Mouse (Mus musculus): ENCODE results near the gene Mapk8ip3. TPM values are rescaled to one million over a fixed set of nuclear protein-coding genes. Genes with fewer than 3 reads are reported as not detected.

The Mapk8ip3 gene
- polyA plus RNA-seq, 1 experiment from 2014 or later: 38.3 TPM

DNA sequence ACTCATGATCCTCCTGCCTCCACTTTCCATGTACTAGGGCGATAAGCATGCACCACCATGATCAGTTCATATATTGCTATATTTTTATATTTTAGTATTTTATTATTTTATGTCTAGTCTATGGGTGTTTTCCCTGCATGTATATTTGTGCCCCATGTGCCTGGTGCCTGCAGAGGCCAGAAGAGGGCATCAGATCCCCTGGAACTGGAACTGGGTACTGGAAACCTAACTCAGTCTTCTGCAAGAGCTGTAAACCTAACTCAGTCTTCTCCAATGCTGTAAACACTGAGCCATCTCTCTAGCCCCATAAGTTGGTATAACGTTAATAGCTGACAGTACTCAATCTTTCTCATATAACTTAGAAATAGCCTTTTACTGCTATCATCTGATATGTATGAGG, 94.1 kb downstream of the Mapk8ip3 start:
- no peak overlapping the region for H3K27ac ChIP-seq (replicated peaks)
- no peaks in the 10 kb centered on the region for H3K9me3 ChIP-seq (replicated peaks)
- H3K9ac ChIP-seq: no peak overlapping the region
- H3K4me2 ChIP-seq (replicated peaks): no peak overlapping the region
- peaks cover 12% of the 10 kb centered on the region for H3K27me3 ChIP-seq
- ATAC-seq (ENCODE audit: insufficient number of reproducible peaks, low FRiP score, low TSS enrichment, low read depth): no peak
- no peaks in the 10 kb centered on the region for H3K4me1 ChIP-seq
- no peaks in the 10 kb centered on the region for H3K36me3 ChIP-seq
- WGBS: 58% methylated on average over 2 of the region's 2 CpGs
- H3K4me3 ChIP-seq (replicated peaks): no peak overlapping the region

Other genes with a start within 250 kb of the Mapk8ip3 start
- 2.0 and 2.9 TPM in 2 replicates for gene Syngr3, start 247.0 kb downstream of the Mapk8ip3 start, polyA plus RNA-seq (2015; fragmentation: Nextera tagmentation; extraction: Ambion mirVana)
- gene Gfer, start 240.8 kb downstream of the Mapk8ip3 start, polyA plus RNA-seq (2015; fragmentation: Nextera tagmentation; extraction: Ambion mirVana): 33.1 and 35.2 TPM in 2 replicates
- 3.8 and 5.8 TPM in 2 replicates for gene Noxo1, start 240.7 kb downstream of the Mapk8ip3 start, polyA plus RNA-seq (2015; fragmentation: Nextera tagmentation; extraction: Ambion mirVana)
- 61.3 and 63.4 TPM in 2 replicates for gene Tbl3, start 229.3 kb downstream of the Mapk8ip3 start, polyA plus RNA-seq (2015; fragmentation: Nextera tagmentation; extraction: Ambion mirVana)
- 0.16 and 0.24 TPM in 2 replicates for gene Rnf151, start 218.9 kb downstream of the Mapk8ip3 start, polyA plus RNA-seq (2015; fragmentation: Nextera tagmentation; extraction: Ambion mirVana)
- 1,508 and 1,594 TPM in 2 replicates for gene Rps2, start 218.9 kb downstream of the Mapk8ip3 start, polyA plus RNA-seq (2015; fragmentation: Nextera tagmentation; extraction: Ambion mirVana)
- gene Ndufb10, start 212.5 kb downstream of the Mapk8ip3 start, polyA plus RNA-seq (2015; fragmentation: Nextera tagmentation; extraction: Ambion mirVana): 223 and 227 TPM in 2 replicates
- gene Rpl3l, start 209.2 kb downstream of the Mapk8ip3 start, polyA plus RNA-seq (2015; fragmentation: Nextera tagmentation; extraction: Ambion mirVana): not detected in 2 replicates
- gene Msrb1, start 200.3 kb downstream of the Mapk8ip3 start, polyA plus RNA-seq (2015; fragmentation: Nextera tagmentation; extraction: Ambion mirVana): 26.6 and 27.9 TPM in 2 replicates
- 26.4 and 30.4 TPM in 2 replicates for gene Hs3st6, start 184.0 kb downstream of the Mapk8ip3 start, polyA plus RNA-seq (2015; fragmentation: Nextera tagmentation; extraction: Ambion mirVana)
- gene Meiob, start 132.7 kb downstream of the Mapk8ip3 start, polyA plus RNA-seq (2015; fragmentation: Nextera tagmentation; extraction: Ambion mirVana): 0.09 and 0.16 TPM in 2 replicates
- 47.0 and 47.3 TPM in 2 replicates for gene Hagh, start 96.8 kb downstream of the Mapk8ip3 start, polyA plus RNA-seq (2015; fragmentation: Nextera tagmentation; extraction: Ambion mirVana)
- gene Fahd1, start 86.6 kb downstream of the Mapk8ip3 start, polyA plus RNA-seq (2015; fragmentation: Nextera tagmentation; extraction: Ambion mirVana): 19.1 and 19.8 TPM in 2 replicates
- 0.43 and 1.1 TPM in 2 replicates for gene Igfals, start 71.0 kb downstream of the Mapk8ip3 start, polyA plus RNA-seq (2015; fragmentation: Nextera tagmentation; extraction: Ambion mirVana)
- gene Nubp2, start 50.6 kb downstream of the Mapk8ip3 start, polyA plus RNA-seq (2015; fragmentation: Nextera tagmentation; extraction: Ambion mirVana): 48.9 and 49.6 TPM in 2 replicates
- gene Spsb3, start 50.3 kb downstream of the Mapk8ip3 start, polyA plus RNA-seq (2015; fragmentation: Nextera tagmentation; extraction: Ambion mirVana): 43.5 and 45.3 TPM in 2 replicates
- 28.5 and 32.6 TPM in 2 replicates for gene Eme2, start 41.9 kb downstream of the Mapk8ip3 start, polyA plus RNA-seq (2015; fragmentation: Nextera tagmentation; extraction: Ambion mirVana)
- 86.8 and 92.3 TPM in 2 replicates for gene Mrps34, start 41.9 kb downstream of the Mapk8ip3 start, polyA plus RNA-seq (2015; fragmentation: Nextera tagmentation; extraction: Ambion mirVana)
- 48.2 and 52.0 TPM in 2 replicates for gene Nme3, start 40.5 kb downstream of the Mapk8ip3 start, polyA plus RNA-seq (2015; fragmentation: Nextera tagmentation; extraction: Ambion mirVana)
- gene Jpt2, start 23.7 kb upstream of the Mapk8ip3 start, polyA plus RNA-seq (2015; fragmentation: Nextera tagmentation; extraction: Ambion mirVana): 148 and 166 TPM in 2 replicates
- 7.2 and 7.8 TPM in 2 replicates for gene Cramp1l, start 78.8 kb upstream of the Mapk8ip3 start, polyA plus RNA-seq (2015; fragmentation: Nextera tagmentation; extraction: Ambion mirVana)
- gene Ift140, start 79.1 kb upstream of the Mapk8ip3 start, polyA plus RNA-seq (2015; fragmentation: Nextera tagmentation; extraction: Ambion mirVana): 19.4 and 19.8 TPM in 2 replicates
- gene Tmem204, start 146.6 kb upstream of the Mapk8ip3 start, polyA plus RNA-seq (2015; fragmentation: Nextera tagmentation; extraction: Ambion mirVana): 29.8 and 32.5 TPM in 2 replicates
- gene Telo2, start 179.0 kb upstream of the Mapk8ip3 start, polyA plus RNA-seq (2015; fragmentation: Nextera tagmentation; extraction: Ambion mirVana): 42.3 and 49.2 TPM in 2 replicates
- gene Ptx4, start 183.8 kb upstream of the Mapk8ip3 start, polyA plus RNA-seq (2015; fragmentation: Nextera tagmentation; extraction: Ambion mirVana): 2.2 and 2.8 TPM in 2 replicates
- gene Clcn7, start 196.4 kb upstream of the Mapk8ip3 start, polyA plus RNA-seq (2015; fragmentation: Nextera tagmentation; extraction: Ambion mirVana): 27.3 and 27.4 TPM in 2 replicates
- 0.16 and 0.24 TPM in 2 replicates for gene Ccdc154, start 225.5 kb upstream of the Mapk8ip3 start, polyA plus RNA-seq (2015; fragmentation: Nextera tagmentation; extraction: Ambion mirVana)
- 1.5 and 2.0 TPM in 2 replicates for gene Gm38655, start 238.5 kb upstream of the Mapk8ip3 start, polyA plus RNA-seq (2015; fragmentation: Nextera tagmentation; extraction: Ambion mirVana)
- 31.5 and 31.6 TPM in 2 replicates for gene BC003965, start 247.6 kb upstream of the Mapk8ip3 start, polyA plus RNA-seq (2015; fragmentation: Nextera tagmentation; extraction: Ambion mirVana)

Measured in embryonic facial prominence, embryonic 15.5 days (tissue).